Mouse (Mus musculus): ENCODE data around the gene 1700025G04Rik.

GRCm38 (mm10) chr1:151855561-151855960 lies 234.4 kb downstream of the 1700025G04Rik start:
- TF ChIP-seq POLR2A (IDR thresholded peaks at IDR 0.05; ENCODE audit: control insufficient read depth, extremely low read depth, insufficient read depth, low read length, poor library complexity) = no peak
- TF ChIP-seq CTCF (IDR thresholded peaks at IDR 0.05; ENCODE audit: borderline replicate concordance, control insufficient read depth, extremely low read depth, insufficient read depth, low read length, poor library complexity) = no peak

All from thymus, adult 2 months (tissue).